ENCODE assay signal across 12 mouse cellular contexts in genomic region chr9:68234979-68235649, GRCm38 (mm10).
DNase-seq lines count a peak whose midpoint lies in the region; TF ChIP-seq lines count a peak whose summit lies in the region.
"Had no signal": no experiment of that assay in that cellular context is flagged by ENCODE, and none has a peak within 500 bp of the region (broad histone marks: within the 10 kb centered on the region; RNA-seq: fewer than 3 reads in every experiment).

No protein-coding gene starts in this region.

- H3K27me3 ChIP-seq in heart, adult 2 months (ENCODE audit: control insufficient read depth, insufficient read depth, low read length) = no peaks in the 10 kb centered on the region
- H3K27me3 ChIP-seq: embryonic facial prominence, embryonic 15.5 days; midbrain, embryonic 12.5 days had no signal

- TF ChIP-seq EP300 in heart, adult 2 months (IDR thresholded peaks at IDR 0.05; ENCODE audit: insufficient read depth, low read depth, low read length) = no peak

- H3K27ac ChIP-seq in heart, adult 2 months = no peak overlapping the region
- H3K27ac ChIP-seq: embryonic facial prominence, embryonic 15.5 days; midbrain, embryonic 12.5 days had no signal

- H3K79me2 ChIP-seq in heart, adult 2 months (replicated peaks; ENCODE audit: control insufficient read depth, insufficient read depth, low read length) = no peaks in the 10 kb centered on the region

- 47% methylated on average over 12 of the region's 12 CpGs for WGBS in heart, adult 2 months

- H3K36me3 ChIP-seq in heart, adult 2 months (ENCODE audit: control insufficient read depth, insufficient read depth, low read length) = no peaks in the 10 kb centered on the region; the same call in 1 of the 2 replicates
- H3K36me3 ChIP-seq: embryonic facial prominence, embryonic 15.5 days; midbrain, embryonic 12.5 days had no signal

- intact Hi-C loops in heart, adult 2 months (cut with DNase I) = no loop called here
- intact Hi-C loops in left cerebral cortex, postnatal 36 days (cut with DNase I) = no loop called here
- intact Hi-C loops in left cerebral cortex, postnatal 4 days (cut with DNase I) = no loop called here

- no peaks in the 10 kb centered on the region for H3K4me1 ChIP-seq in heart, adult 2 months (ENCODE audit: control insufficient read depth, insufficient read depth, low read length)
- H3K4me1 ChIP-seq: embryonic facial prominence, embryonic 15.5 days; midbrain, embryonic 12.5 days had no signal

- TF ChIP-seq CTCF in heart, adult 2 months (IDR thresholded peaks at IDR 0.05) = no peak

- no peak for TF ChIP-seq POLR2A in heart, adult 2 months (IDR thresholded peaks at IDR 0.05; ENCODE audit: insufficient read depth, low read depth, low read length)

- H3K4me3 ChIP-seq in heart, adult 2 months = no peak overlapping the region
- H3K4me3 ChIP-seq: embryonic facial prominence, embryonic 15.5 days; midbrain, embryonic 12.5 days had no signal

- H3K9ac ChIP-seq in heart, adult 2 months (ENCODE audit: low read depth, low read length) = no peak overlapping the region
- H3K9ac ChIP-seq: embryonic facial prominence, embryonic 15.5 days; forebrain, postnatal 0 days; midbrain, embryonic 12.5 days had no signal

- DNase-seq in heart, adult 11 months = peak; percentile 5
- no peak for DNase-seq in heart, adult 2 months
- DNase-seq in left cerebral cortex, postnatal 36 days (ENCODE audit: low spot score in 2 of 2) = peak; percentile 6 to 7
- DNase-seq in left cerebral cortex, postnatal 4 days = no peak
- DNase-seq in embryo, embryonic 10.5 days (ENCODE audit: low spot score) = peak; percentile 34
- DNase-seq in mesoderm, embryonic 11.5 days (ENCODE audit: low read depth, low spot score) = peak; percentile 23
- no peak for DNase-seq in layer of hippocampus, postnatal 25 days (ENCODE audit: extremely low spot score in 1 of 2, low spot score in 1 of 2)
- no peak for DNase-seq in urinary bladder, postnatal 14 days (ENCODE audit: low spot score)
- DNase-seq: forebrain, postnatal 0 days; kidney, adult 18-20 months had no signal

Comparison
In these comparisons a context has a peak if more than half of its experiments do, and no peak if none do; other contexts are left out.
1. DNase-seq: peak in heart, adult 11 months (single experiment), left cerebral cortex, postnatal 36 days (2 of 2), embryo, embryonic 10.5 days (single experiment) and mesoderm, embryonic 11.5 days (single experiment); none in heart, adult 2 months (0 of 2), left cerebral cortex, postnatal 4 days (single experiment), layer of hippocampus, postnatal 25 days (0 of 2) and urinary bladder, postnatal 14 days (single experiment).